ENCODE assay signal across 20 mouse cellular contexts in genomic region chr13:109689176-109689575, GRCm38 (mm10).
DNase-seq lines count a peak whose midpoint lies in the region; ATAC-seq and TF ChIP-seq lines count a peak whose summit lies in the region.
"Had no signal": no experiment of that assay in that cellular context is flagged by ENCODE, and none has a peak within 500 bp of the region (broad histone marks: within the 10 kb centered on the region; RNA-seq: fewer than 3 reads in every experiment).

No protein-coding gene starts in this region.

- H3K9me3 ChIP-seq in intestine, embryonic 14.5 days (ENCODE audit: control insufficient read depth, low read length): no peaks in the 10 kb centered on the region
- H3K9me3 ChIP-seq in intestine, postnatal 0 days (ENCODE audit: control insufficient read depth): no peaks in the 10 kb centered on the region
- no peaks in the 10 kb centered on the region for H3K9me3 ChIP-seq in ES-E14 (ENCODE audit: control insufficient read depth, insufficient read depth, low read depth, low read length)
- no peaks in the 10 kb centered on the region for H3K9me3 ChIP-seq in liver, embryonic 12.5 days (replicated peaks)
- no peaks in the 10 kb centered on the region for H3K9me3 ChIP-seq in liver, embryonic 16.5 days (replicated peaks; ENCODE audit: control insufficient read depth, low read length)
- H3K9me3 ChIP-seq: embryonic facial prominence, embryonic 12.5 days; forebrain, embryonic 12.5 days; hindbrain, embryonic 10.5 days had no signal

- no peak overlapping the region for H3K4me2 ChIP-seq in intestine, embryonic 14.5 days (ENCODE audit: low read length)
- H3K4me2 ChIP-seq in intestine, postnatal 0 days (replicated peaks; ENCODE audit: low read depth): no peak overlapping the region
- peak overlapping the region; percentile 81 for H3K4me2 ChIP-seq in liver, embryonic 12.5 days
- H3K4me2 ChIP-seq in liver, embryonic 16.5 days (ENCODE audit: low read depth, low read length): peak overlapping the region; percentile 76
- H3K4me2 ChIP-seq: embryonic facial prominence, embryonic 12.5 days; forebrain, embryonic 12.5 days; hindbrain, embryonic 14.5 days had no signal

- no peak overlapping the region for H3K27ac ChIP-seq in intestine, embryonic 14.5 days (ENCODE audit: low read depth)
- H3K27ac ChIP-seq in intestine, postnatal 0 days (ENCODE audit: low read depth, low read length): no peak overlapping the region
- H3K27ac ChIP-seq in ES-E14 (ENCODE audit: insufficient read depth, low read depth, low read length, poor library complexity, severe bottlenecking): no peak overlapping the region
- peak overlapping the region; percentile 77 for H3K27ac ChIP-seq in liver, embryonic 12.5 days
- H3K27ac ChIP-seq in liver, embryonic 16.5 days (ENCODE audit: low read length): peak overlapping the region; percentile 62
- H3K27ac ChIP-seq: embryonic facial prominence, embryonic 12.5 days; forebrain, embryonic 12.5 days; heart, adult 2 months; hindbrain, embryonic 10.5 days; hindbrain, embryonic 14.5 days had no signal

- in situ Hi-C loops in ES-E14 (cut with MboI; ENCODE audit: low sequenced_read_pairs in 2 of 2, unreplicated experiment in 2 of 2): no loop called here

- DNase-seq in intestine, embryonic 14.5 days (ENCODE audit: low spot score): peak; percentile 47
- DNase-seq in ES-E14 (ENCODE audit: low read depth, low spot score): no peak
- no peak for DNase-seq in spleen, adult 18-20 months
- no peak for DNase-seq in gastrocnemius, postnatal 14 days
- DNase-seq: adrenal gland, postnatal 10 days; B cell, adult 2 months; cerebellum, adult 11 months; cerebellum, adult 8-10 months; cerebellum, postnatal 25 days; gastrocnemius, postnatal 10 days; heart, adult 2 months had no signal

- no peaks in the 10 kb centered on the region for H3K27me3 ChIP-seq in intestine, embryonic 14.5 days (replicated peaks; ENCODE audit: control insufficient read depth, insufficient read depth, low read length)
- H3K27me3 ChIP-seq in intestine, postnatal 0 days (replicated peaks; ENCODE audit: control insufficient read depth, insufficient read depth, low read length): no peaks in the 10 kb centered on the region
- H3K27me3 ChIP-seq in liver, embryonic 12.5 days (replicated peaks): no peaks in the 10 kb centered on the region
- no peaks in the 10 kb centered on the region for H3K27me3 ChIP-seq in liver, embryonic 16.5 days (ENCODE audit: control insufficient read depth, insufficient read depth, low read depth, low read length)
- H3K27me3 ChIP-seq: embryonic facial prominence, embryonic 12.5 days; forebrain, embryonic 12.5 days had no signal

- H3K4me1 ChIP-seq in intestine, embryonic 14.5 days (replicated peaks; ENCODE audit: control insufficient read depth, insufficient read depth, low read length): peaks cover 10% of the 10 kb centered on the region
- H3K4me1 ChIP-seq in intestine, postnatal 0 days (replicated peaks; ENCODE audit: control insufficient read depth, insufficient read depth, low read length): 0 out of 2 replicates have a peak, but pooled peaks cover 3% of the 10 kb centered on the region
- peaks cover 0 to 6% of the 10 kb centered on the region in 2 experiments; a peak in 2 of 4 replicates for H3K4me1 ChIP-seq in ES-E14 (ENCODE audit: control insufficient read depth in 2 of 2, insufficient read depth in 2 of 2, low read length in 2 of 2, poor library complexity in 1 of 2)
- peaks cover 73% of the 10 kb centered on the region for H3K4me1 ChIP-seq in liver, embryonic 12.5 days
- peaks cover 34% of the 10 kb centered on the region for H3K4me1 ChIP-seq in liver, embryonic 16.5 days (ENCODE audit: control insufficient read depth, low read depth, low read length)
- H3K4me1 ChIP-seq: embryonic facial prominence, embryonic 12.5 days had no signal

- H3K9ac ChIP-seq in intestine, embryonic 14.5 days (ENCODE audit: low read length): no peak overlapping the region
- no peak overlapping the region for H3K9ac ChIP-seq in intestine, postnatal 0 days (ENCODE audit: low read depth, low read length)
- no peak overlapping the region for H3K9ac ChIP-seq in ES-E14 (ENCODE audit: insufficient read depth, low read depth, low read length, poor library complexity, severe bottlenecking)
- H3K9ac ChIP-seq in liver, embryonic 12.5 days: peak overlapping the region; percentile 93; the same call in 1 of the 2 replicates
- 0 out of 2 replicates have a peak overlapping the region, but pooled peaks have one; percentile 39 for H3K9ac ChIP-seq in liver, embryonic 16.5 days (ENCODE audit: low read depth, low read length)
- H3K9ac ChIP-seq: embryonic facial prominence, embryonic 12.5 days; forebrain, embryonic 12.5 days; hindbrain, embryonic 14.5 days had no signal

- 74% methylated on average over 3 of the region's 3 CpGs for WGBS in intestine, embryonic 14.5 days
- WGBS in intestine, postnatal 0 days: 68% methylated on average over 3 of the region's 3 CpGs
- 84% methylated on average over 3 of the region's 3 CpGs for WGBS in liver, embryonic 12.5 days (ENCODE audit: insufficient replicate concordance)
- 74% methylated on average over 3 of the region's 3 CpGs for WGBS in liver, embryonic 16.5 days (ENCODE audit: insufficient replicate concordance)

- intact Hi-C loops in gastrocnemius, postnatal 14 days (cut with DNase I; ENCODE audit: low total_unique reads): no loop called here

- ATAC-seq in intestine, embryonic 14.5 days (replicated peaks; ENCODE audit: low FRiP score, low TSS enrichment, low read depth): no peak
- ATAC-seq in intestine, postnatal 0 days: no peak
- ATAC-seq in liver, embryonic 12.5 days: no peak
- no peak for ATAC-seq in liver, embryonic 16.5 days (ENCODE audit: low read depth)
- no peak for ATAC-seq in CD4-positive, CD25-positive, alpha-beta regulatory T cell, adult 4 months
- ATAC-seq: forebrain, embryonic 16.5 days had no signal

- TF ChIP-seq CTCF in intestine, postnatal 0 days (IDR thresholded peaks at IDR 0.05; ENCODE audit: low read depth): no peak

- H3K4me3 ChIP-seq in intestine, embryonic 14.5 days (ENCODE audit: low read depth, low read length): no peak overlapping the region
- H3K4me3 ChIP-seq in intestine, postnatal 0 days (ENCODE audit: low read depth, low read length): no peak overlapping the region
- H3K4me3 ChIP-seq in ES-E14 (ENCODE audit: insufficient read depth in 1 of 2, low read depth in 1 of 2, low read length in 2 of 2, poor library complexity in 1 of 2, severe bottlenecking in 1 of 2): no peak overlapping the region
- peak overlapping the region; percentile 78 for H3K4me3 ChIP-seq in liver, embryonic 12.5 days
- no peak overlapping the region for H3K4me3 ChIP-seq in liver, embryonic 16.5 days (ENCODE audit: low read depth, low read length)
- H3K4me3 ChIP-seq: embryonic facial prominence, embryonic 12.5 days; forebrain, embryonic 12.5 days; heart, adult 2 months; hindbrain, embryonic 10.5 days had no signal

- no peaks in the 10 kb centered on the region for H3K36me3 ChIP-seq in intestine, embryonic 14.5 days (ENCODE audit: control insufficient read depth, insufficient read depth, low read length)
- no peaks in the 10 kb centered on the region for H3K36me3 ChIP-seq in intestine, postnatal 0 days (ENCODE audit: control insufficient read depth, insufficient read depth)
- no peaks in the 10 kb centered on the region for H3K36me3 ChIP-seq in ES-E14 (ENCODE audit: control insufficient read depth, insufficient read depth, low read length, poor library complexity, severe bottlenecking)
- peaks cover 4% of the 10 kb centered on the region; the same call in 1 of the 2 replicates for H3K36me3 ChIP-seq in liver, embryonic 12.5 days
- no peaks in the 10 kb centered on the region for H3K36me3 ChIP-seq in liver, embryonic 16.5 days (ENCODE audit: control insufficient read depth, insufficient read depth)
- H3K36me3 ChIP-seq: embryonic facial prominence, embryonic 12.5 days; forebrain, embryonic 12.5 days; hindbrain, embryonic 10.5 days had no signal

TF ChIP-seq in ES-E14, 5 proteins besides CTCF, POLR2A, EP300 and RAD21:
- TF ChIP-seq HCFC1 (IDR thresholded peaks at IDR 0.05; ENCODE audit: borderline replicate concordance, insufficient read depth, low read length) (no peak), MAFK (IDR thresholded peaks at IDR 0.05; ENCODE audit: insufficient read depth, low read depth, low read length) (0 out of 2 replicates have a peak, but pooled peaks have one; percentile 15)

Comparison
In these comparisons a context has a peak if more than half of its experiments do, and no peak if none do; other contexts are left out.
1. H3K27ac ChIP-seq: peak in liver, embryonic 12.5 days (single experiment) and liver, embryonic 16.5 days (single experiment); none in intestine, embryonic 14.5 days (single experiment), intestine, postnatal 0 days (single experiment) and ES-E14 (single experiment).
2. H3K4me2 ChIP-seq: peak in liver, embryonic 12.5 days (single experiment) and liver, embryonic 16.5 days (single experiment); none in intestine, embryonic 14.5 days (single experiment) and intestine, postnatal 0 days (single experiment).
3. H3K9ac ChIP-seq: peak in liver, embryonic 12.5 days (single experiment) and liver, embryonic 16.5 days (single experiment); none in intestine, embryonic 14.5 days (single experiment), intestine, postnatal 0 days (single experiment) and ES-E14 (single experiment).